Mouse (Mus musculus) bone marrow macrophage, adult 2 months (primary cell): ENCODE data around the gene Tbce.

Experiments
- CTCF ChIP-seq: IDR thresholded peaks from 2 replicates; pipeline ENCODE4 v1.5.1; 2012; ENCODE audit warnings: low read depth, mild to moderate bottlenecking, low read length, moderate library complexity
- POLR2A ChIP-seq: IDR thresholded peaks from 2 replicates; pipeline ENCODE4 v1.6.1; 2012; ENCODE audit warnings: mild to moderate bottlenecking, low read depth, low read length, borderline replicate concordance

DNA sequence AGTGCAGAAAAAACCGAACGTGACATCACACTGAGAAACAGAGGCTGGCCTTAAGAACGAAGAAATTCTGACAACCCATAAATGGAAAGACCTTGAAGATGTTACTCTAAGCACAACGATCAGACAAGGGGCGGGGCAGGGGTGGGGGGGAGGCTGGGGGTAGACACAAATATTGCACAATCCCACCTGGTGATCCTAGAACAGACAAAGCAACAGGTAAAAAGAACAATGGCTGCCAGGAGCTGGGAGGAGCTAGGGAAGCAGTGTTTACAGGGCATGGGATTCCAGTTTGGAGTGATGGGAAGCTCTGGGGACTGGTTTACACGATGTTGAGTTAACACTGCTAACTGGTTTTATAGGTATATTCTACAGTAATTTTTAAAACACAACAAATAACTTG lies 23.8 kb downstream of the Tbce start:
- TF ChIP-seq POLR2A (no peak), CTCF (no peak)
